Mouse (Mus musculus): ENCODE data around the gene Plekha8. TPM values are rescaled to one million over a fixed set of nuclear protein-coding genes. Genes with fewer than 3 reads are reported as not detected.
A peak's percentile ranks its signal among the peaks of the same experiment; 100 is the strongest.

Plekha8 gene
- 11.1 and 15.8 TPM in 2 replicates for polyA plus RNA-seq (2014; fragmentation: Nextera tagmentation; extraction: Ambion mirVana)

DNA sequence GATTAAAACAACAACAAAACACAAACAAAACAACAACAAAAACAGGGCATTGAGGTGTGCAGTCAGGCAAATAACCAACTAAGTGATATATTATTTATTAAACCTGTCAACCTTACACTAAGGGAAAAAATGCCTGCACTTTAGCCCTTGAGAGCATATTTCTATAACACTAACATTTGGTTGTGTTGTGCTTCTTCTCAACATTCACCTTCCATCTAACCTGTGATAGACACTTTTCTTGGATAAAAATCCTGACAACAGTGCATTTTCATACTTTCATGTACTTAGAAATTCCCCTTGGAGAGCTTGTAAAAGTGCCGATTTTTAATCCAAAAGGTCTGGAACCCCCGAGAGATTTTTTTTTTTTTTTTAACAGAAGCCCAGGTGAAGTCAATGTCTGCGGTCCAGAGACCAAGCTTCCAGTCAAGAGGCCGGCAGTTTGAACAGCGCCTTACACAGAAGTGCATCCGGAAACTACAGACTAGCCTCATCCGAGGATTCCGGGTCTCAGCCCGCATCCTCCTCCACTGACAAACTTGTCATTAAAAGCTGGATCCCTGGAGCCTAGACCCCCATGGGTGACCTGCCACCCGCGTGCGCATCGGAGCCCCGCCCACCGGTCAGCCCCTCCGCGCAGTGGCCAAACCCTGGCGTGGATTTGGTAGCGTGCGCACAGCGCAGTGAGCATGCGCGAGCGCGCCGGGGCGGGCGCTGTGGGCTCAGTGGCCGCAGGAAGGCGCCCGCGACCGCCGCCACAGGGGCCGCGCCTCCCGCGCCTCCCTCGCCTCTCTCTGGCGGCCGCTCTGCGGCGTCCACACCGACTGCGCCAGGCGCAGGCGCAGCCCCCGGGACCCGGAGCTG lies at the start of gene Plekha8:
Gene Plekha8, plus strand, starts transcription at position 643 of the 861 bp plus-strand sequence.
- peak within 1 kb of the TSS; percentile 77 for H3K4me2 ChIP-seq (ENCODE audit: low read length)
- H3K27me3 ChIP-seq (ENCODE audit: control insufficient read depth, insufficient read depth, low read length): no peaks in the 10 kb centered on the region
- H3K4me3 ChIP-seq (replicated peaks; ENCODE audit: low read depth, low read length): peak within 1 kb of the TSS; percentile 97
- H3K36me3 ChIP-seq (ENCODE audit: control insufficient read depth, insufficient read depth, low read length): no peaks in the 10 kb centered on the region
- H3K4me1 ChIP-seq (ENCODE audit: control insufficient read depth, insufficient read depth, low read length): peaks cover 20% of the 10 kb centered on the region
- peak; percentile 97 for DNase-seq
- peak; percentile 93 for ATAC-seq (ENCODE audit: low FRiP score, low TSS enrichment)
- peak within 1 kb of the TSS; percentile 67 for H3K27ac ChIP-seq (replicated peaks; ENCODE audit: low read depth, low read length)
- no peaks in the 10 kb centered on the region for H3K9me3 ChIP-seq (ENCODE audit: control insufficient read depth, low read length)
- under 1% methylated on average over 49 of the region's 49 CpGs for WGBS
- H3K9ac ChIP-seq (replicated peaks; ENCODE audit: low read length): peak within 1 kb of the TSS; percentile 83

- Histone ChIP-seq H3K27ac (replicated peaks; ENCODE audit: low read depth, low read length) (peak overlapping the region; percentile 49; the same call in 1 of the 2 replicates), H3K9me3 (ENCODE audit: control insufficient read depth, low read length) (no peaks in the 10 kb centered on the region), H3K36me3 (ENCODE audit: control insufficient read depth, insufficient read depth, low read length) (peaks cover 11% of the 10 kb centered on the region), H3K4me2 (ENCODE audit: low read length) (no peak overlapping the region), H3K27me3 (ENCODE audit: control insufficient read depth, insufficient read depth, low read length) (no peaks in the 10 kb centered on the region), H3K9ac (replicated peaks; ENCODE audit: low read length) (no peak overlapping the region), H3K4me3 (replicated peaks; ENCODE audit: low read depth, low read length) (no peak overlapping the region), H3K4me1 (ENCODE audit: control insufficient read depth, insufficient read depth, low read length) (peaks cover 35% of the 10 kb centered on the region)
- ATAC-seq (ENCODE audit: low FRiP score, low TSS enrichment) (peak; percentile 12; the same call in 1 of the 2 replicates), DNase-seq (peak; percentile 53)
- 62% methylated on average over 13 of the region's 13 CpGs for WGBS
Measured at GRCm38 (mm10) chr6:54548314-54549019, 46.4 kb upstream of the Plekha8 start.

DNA sequence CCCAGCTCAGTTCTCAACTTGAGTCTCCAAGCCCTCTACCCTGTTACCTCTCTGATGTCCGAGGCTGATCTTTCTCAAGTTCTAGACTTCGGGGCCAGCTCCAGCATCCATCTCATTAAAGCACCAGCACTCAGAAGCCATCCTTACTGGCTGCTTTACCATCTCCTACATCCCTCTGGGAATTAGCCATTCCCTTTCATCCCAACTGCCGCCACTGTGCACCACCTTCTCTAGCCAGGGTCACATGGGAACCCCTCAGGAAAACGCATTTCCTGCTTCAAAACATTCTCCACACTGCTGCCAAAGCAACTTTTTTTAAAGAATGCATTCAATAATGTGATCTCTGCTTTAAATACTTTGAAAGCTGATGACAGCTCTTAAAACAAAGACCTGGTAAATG lies 45.6 kb upstream of the Plekha8 start:
- no peak overlapping the region for H3K9ac ChIP-seq (replicated peaks; ENCODE audit: low read length)
- H3K4me1 ChIP-seq (ENCODE audit: control insufficient read depth, insufficient read depth, low read length): peaks cover 43% of the 10 kb centered on the region
- H3K9me3 ChIP-seq (ENCODE audit: control insufficient read depth, low read length): no peaks in the 10 kb centered on the region
- H3K27ac ChIP-seq (replicated peaks; ENCODE audit: low read depth, low read length): peak overlapping the region; percentile 49; the same call in 1 of the 2 replicates
- DNase-seq (no peak), ATAC-seq (ENCODE audit: low FRiP score, low TSS enrichment) (no peak)
- H3K36me3 ChIP-seq (ENCODE audit: control insufficient read depth, insufficient read depth, low read length): peaks cover 7% of the 10 kb centered on the region; the same call in 1 of the 2 replicates
- H3K27me3 ChIP-seq (ENCODE audit: control insufficient read depth, insufficient read depth, low read length): no peaks in the 10 kb centered on the region
- no peak overlapping the region for H3K4me3 ChIP-seq (replicated peaks; ENCODE audit: low read depth, low read length)
- 66% methylated on average over 4 of the region's 4 CpGs for WGBS
- H3K4me2 ChIP-seq (ENCODE audit: low read length): no peak overlapping the region

GRCm38 (mm10) chr6:54550801-54551323 lies 44.0 kb upstream of the Plekha8 start:
- Histone ChIP-seq H3K27ac (replicated peaks; ENCODE audit: low read depth, low read length) (no peak overlapping the region), H3K9ac (replicated peaks; ENCODE audit: low read length) (no peak overlapping the region), H3K9me3 (ENCODE audit: control insufficient read depth, low read length) (no peaks in the 10 kb centered on the region), H3K36me3 (ENCODE audit: control insufficient read depth, insufficient read depth, low read length) (peaks cover 4% of the 10 kb centered on the region; the same call in 1 of the 2 replicates), H3K4me3 (replicated peaks; ENCODE audit: low read depth, low read length) (no peak overlapping the region), H3K4me1 (ENCODE audit: control insufficient read depth, insufficient read depth, low read length) (peaks cover 59% of the 10 kb centered on the region), H3K27me3 (ENCODE audit: control insufficient read depth, insufficient read depth, low read length) (no peaks in the 10 kb centered on the region), H3K4me2 (ENCODE audit: low read length) (no peak overlapping the region)
- no peak for DNase-seq
- ATAC-seq (ENCODE audit: low FRiP score, low TSS enrichment): no peak
- 46% methylated on average over 7 of the region's 7 CpGs for WGBS

GRCm38 (mm10) chr6:54552721-54553413 lies 42.0 kb upstream of the Plekha8 start:
- ATAC-seq (ENCODE audit: low FRiP score, low TSS enrichment): peak; percentile 75
- H3K4me2 ChIP-seq (ENCODE audit: low read length): peak overlapping the region; percentile 16; the same call in 1 of the 2 replicates
- H3K9ac ChIP-seq (replicated peaks; ENCODE audit: low read length): no peak overlapping the region
- no peak overlapping the region for H3K4me3 ChIP-seq (replicated peaks; ENCODE audit: low read depth, low read length)
- H3K9me3 ChIP-seq (ENCODE audit: control insufficient read depth, low read length): no peaks in the 10 kb centered on the region
- peak; percentile 74 for DNase-seq
- 13% methylated on average over 9 of the region's 9 CpGs for WGBS
- H3K27ac ChIP-seq (replicated peaks; ENCODE audit: low read depth, low read length): peak overlapping the region; percentile 49
- H3K36me3 ChIP-seq (ENCODE audit: control insufficient read depth, insufficient read depth, low read length): no peaks in the 10 kb centered on the region
- H3K4me1 ChIP-seq (ENCODE audit: control insufficient read depth, insufficient read depth, low read length): peaks cover 60% of the 10 kb centered on the region
- no peaks in the 10 kb centered on the region for H3K27me3 ChIP-seq (ENCODE audit: control insufficient read depth, insufficient read depth, low read length)

DNA sequence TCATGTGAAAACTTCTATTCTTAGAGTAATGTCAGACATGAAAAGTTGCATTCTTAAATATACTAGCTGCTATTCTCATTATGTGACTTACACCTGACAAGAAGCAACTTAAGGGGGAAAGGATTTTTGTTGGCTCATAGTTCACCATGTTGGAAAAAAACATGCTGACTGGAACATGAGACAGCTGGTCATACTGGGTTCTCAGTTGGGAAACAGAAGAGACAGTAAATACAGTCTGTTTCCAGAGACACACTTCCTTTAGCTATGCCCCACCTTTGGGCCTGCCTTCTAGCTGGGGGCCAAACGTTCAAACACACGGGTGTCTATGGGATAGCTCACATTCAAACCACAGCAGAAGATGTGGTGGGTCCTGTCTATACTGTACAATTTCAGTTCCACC lies 41.3 kb upstream of the Plekha8 start:
- no peak for DNase-seq
- Histone ChIP-seq H3K4me3 (replicated peaks; ENCODE audit: low read depth, low read length) (no peak overlapping the region), H3K4me2 (ENCODE audit: low read length) (no peak overlapping the region), H3K9ac (replicated peaks; ENCODE audit: low read length) (no peak overlapping the region), H3K27ac (replicated peaks; ENCODE audit: low read depth, low read length) (peak overlapping the region; percentile 70), H3K4me1 (ENCODE audit: control insufficient read depth, insufficient read depth, low read length) (peaks cover 59% of the 10 kb centered on the region), H3K27me3 (ENCODE audit: control insufficient read depth, insufficient read depth, low read length) (no peaks in the 10 kb centered on the region), H3K36me3 (ENCODE audit: control insufficient read depth, insufficient read depth, low read length) (no peaks in the 10 kb centered on the region), H3K9me3 (ENCODE audit: control insufficient read depth, low read length) (no peaks in the 10 kb centered on the region)
- WGBS: 55% methylated on average over 2 of the region's 2 CpGs
- no peak for ATAC-seq (ENCODE audit: low FRiP score, low TSS enrichment)

DNA sequence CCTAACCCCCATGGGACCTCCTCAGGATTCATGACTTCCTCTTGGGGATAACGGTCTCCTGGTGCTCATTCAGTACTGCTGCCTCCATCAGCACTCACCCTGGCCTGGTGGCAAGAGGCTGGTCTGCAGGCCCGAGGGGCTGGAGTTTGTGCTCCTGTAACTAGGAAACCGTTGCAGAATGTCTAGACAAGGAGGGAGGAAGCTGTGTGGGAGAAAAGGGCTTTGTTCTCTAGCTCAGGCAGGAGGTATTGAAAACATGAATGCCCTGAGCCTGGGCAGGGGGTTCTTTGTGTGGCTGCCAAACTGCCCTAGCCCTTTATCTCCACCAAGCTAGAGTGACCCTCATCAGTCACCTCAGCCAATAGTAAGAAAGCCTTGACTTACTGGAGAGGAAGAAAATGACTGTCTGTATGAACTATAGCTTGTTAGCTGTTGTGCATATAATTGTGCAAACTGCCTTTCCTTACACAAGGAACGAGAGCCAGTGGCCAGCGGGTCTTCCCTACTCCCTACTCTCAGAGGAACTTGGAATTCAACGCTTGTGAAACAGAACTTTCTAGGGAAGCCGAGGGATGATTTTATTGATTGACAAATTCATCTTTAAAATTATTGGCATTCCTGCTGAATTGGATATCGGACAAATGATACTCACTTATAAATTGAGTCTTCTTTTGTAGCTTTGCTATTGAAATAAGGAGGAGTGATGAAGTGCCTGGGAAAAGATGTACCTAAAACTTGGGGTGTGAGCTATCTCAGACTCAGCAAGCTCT lies 40.4 kb upstream of the Plekha8 start:
- DNase-seq (peak; percentile 81), ATAC-seq (ENCODE audit: low FRiP score, low TSS enrichment) (peak; percentile 73)
- Histone ChIP-seq H3K4me1 (ENCODE audit: control insufficient read depth, insufficient read depth, low read length) (peaks cover 50% of the 10 kb centered on the region), H3K4me3 (replicated peaks; ENCODE audit: low read depth, low read length) (no peak overlapping the region), H3K27me3 (ENCODE audit: control insufficient read depth, insufficient read depth, low read length) (no peaks in the 10 kb centered on the region), H3K27ac (replicated peaks; ENCODE audit: low read depth, low read length) (peak overlapping the region; percentile 70), H3K9ac (replicated peaks; ENCODE audit: low read length) (no peak overlapping the region), H3K4me2 (ENCODE audit: low read length) (no peak overlapping the region), H3K36me3 (ENCODE audit: control insufficient read depth, insufficient read depth, low read length) (no peaks in the 10 kb centered on the region), H3K9me3 (ENCODE audit: control insufficient read depth, low read length) (no peaks in the 10 kb centered on the region)
- WGBS: 5% methylated on average over 8 of the region's 8 CpGs

Data from midbrain, embryonic 14.5 days (tissue).